Mouse (Mus musculus) megakaryocyte, embryonic 14.5 days (primary cell): ENCODE results near the gene Mrpl32.

Source experiments
- FLI1 ChIP-seq: IDR thresholded peaks from 2 replicates; pipeline ENCODE4 v1.6.1; 2012; ENCODE audit warnings: low read length, inconsistent platforms, mixed read lengths
- GATA1 ChIP-seq: IDR thresholded peaks from 3 replicates; pipeline ENCODE4 v1.6.1; 2012; ENCODE audit warnings: mixed read lengths, low read length, inconsistent platforms, borderline replicate concordance

DNA sequence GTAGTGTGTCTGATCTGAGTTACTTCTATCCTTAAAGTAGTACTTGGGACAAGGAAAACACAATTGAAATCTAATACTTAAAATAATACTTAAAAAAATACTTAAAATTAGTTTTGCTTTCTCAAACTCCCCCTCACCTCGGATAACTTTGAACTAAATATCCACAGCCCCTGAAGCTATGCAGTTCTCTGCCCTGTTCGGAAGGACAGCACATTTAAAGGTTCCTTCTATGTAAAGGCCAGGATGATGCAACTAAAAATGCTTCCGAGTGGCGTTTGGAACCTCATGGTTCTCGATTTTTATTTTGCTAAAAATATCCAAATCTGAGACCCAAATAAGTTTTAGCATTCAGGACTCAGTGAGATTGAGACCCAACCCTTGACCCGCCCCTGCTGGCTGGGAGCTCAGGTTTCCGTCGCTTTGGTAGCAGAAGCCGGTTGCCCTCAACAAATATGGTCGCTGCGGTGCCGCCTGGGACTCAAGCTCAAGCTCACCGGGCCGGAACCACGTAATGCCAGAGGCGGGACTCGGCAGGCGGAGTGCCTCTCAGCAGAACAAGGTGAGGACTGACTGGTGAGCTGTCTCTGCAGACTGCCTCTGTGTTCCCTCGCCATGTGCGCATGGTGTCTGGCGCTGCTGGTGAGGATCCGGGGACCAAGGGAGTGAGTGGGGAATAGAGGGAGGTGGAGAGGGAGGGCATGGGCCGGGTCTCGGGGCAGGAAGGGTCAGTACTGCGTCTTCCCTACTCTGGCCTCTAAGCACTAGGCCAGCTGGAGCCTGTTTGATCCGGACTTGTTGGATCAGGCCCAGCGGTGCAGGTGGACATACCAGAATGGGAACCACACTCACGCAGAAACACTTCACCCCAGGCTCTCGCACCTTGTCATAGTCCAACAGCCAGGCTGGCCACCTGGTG, 17.0 kb upstream of the Mrpl32 start, which contains the start of gene AW209491:
- TF ChIP-seq GATA1 (no peak), FLI1 (no peak)
